In the genomic region with DNA sequence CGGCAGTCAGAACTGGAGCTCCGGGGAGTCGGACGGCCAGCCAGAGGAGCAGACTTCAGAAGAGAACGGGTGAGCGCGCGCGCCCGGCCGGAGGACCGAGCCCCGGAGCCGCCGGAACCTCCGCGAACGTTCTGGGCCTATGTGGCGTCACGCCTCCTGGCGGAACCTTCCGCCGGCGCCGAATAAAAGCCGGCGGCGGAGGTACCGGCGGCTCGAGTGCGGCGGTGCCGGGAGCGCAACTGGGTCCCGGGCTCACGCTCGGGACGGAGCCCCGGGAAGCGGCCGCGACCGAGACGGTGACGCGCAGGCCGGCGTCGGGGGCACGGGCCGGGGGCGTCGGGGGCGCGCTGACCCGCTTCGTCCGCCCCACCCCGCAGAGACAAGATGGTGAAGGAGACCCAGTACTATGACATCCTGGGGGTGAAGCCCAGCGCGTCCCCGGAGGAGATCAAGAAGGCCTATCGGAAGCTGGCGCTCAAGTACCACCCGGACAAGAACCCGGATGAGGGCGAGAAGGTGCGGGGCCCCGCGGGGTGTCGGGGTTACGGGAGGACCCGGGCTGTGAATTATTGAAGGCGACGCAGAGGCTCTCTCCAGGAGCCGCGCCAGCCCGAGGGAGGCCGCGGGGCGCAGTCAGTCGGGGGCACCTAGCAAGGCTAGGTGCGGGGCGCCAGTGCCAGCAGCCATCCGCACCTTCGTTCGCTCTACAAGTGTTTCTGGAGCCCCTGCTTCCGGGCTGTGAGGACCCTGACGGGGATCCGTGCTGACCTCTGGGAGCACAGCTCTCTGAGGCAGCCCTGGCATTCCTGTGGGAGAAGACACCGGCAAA, we compare ENCODE assay signal across 8 mouse cellular contexts. TPM values are rescaled to one million over a fixed set of nuclear protein-coding genes. Genes with fewer than 3 reads are reported as not detected.
DNase-seq lines count a peak whose midpoint lies in the region; ATAC-seq and TF ChIP-seq lines count a peak whose summit lies in the region.

No protein-coding gene starts in this region.

- under 1% methylated on average over 91 of the region's 92 CpGs for WGBS in embryonic facial prominence, embryonic 15.5 days
- WGBS in limb, embryonic 14.5 days = under 1% methylated on average over 81 of the region's 92 CpGs
- WGBS in midbrain, embryonic 15.5 days = under 1% methylated on average over 83 of the region's 92 CpGs
- 1% methylated on average over 92 of the region's 92 CpGs for WGBS in spleen, adult 2 months

- TF ChIP-seq CTCF in spleen, adult 2 months (IDR thresholded peaks at IDR 0.05; ENCODE audit: extremely low read depth, insufficient read depth, insufficient read length, insufficient replicate concordance) = no peak

- H3K4me3 ChIP-seq in embryonic facial prominence, embryonic 15.5 days (replicated peaks) = peak overlapping the region; percentile 79
- peak overlapping the region; percentile 75 for H3K4me3 ChIP-seq in limb, embryonic 14.5 days (replicated peaks; ENCODE audit: low read length)
- H3K4me3 ChIP-seq in midbrain, embryonic 15.5 days = peak overlapping the region; percentile 78
- peak overlapping the region; percentile 62 for H3K4me3 ChIP-seq in spleen, adult 2 months (ENCODE audit: extremely low read depth, insufficient read depth, insufficient read length)

- H3K36me3 ChIP-seq in embryonic facial prominence, embryonic 15.5 days = no peaks in the 10 kb centered on the region
- H3K36me3 ChIP-seq in limb, embryonic 14.5 days (ENCODE audit: control insufficient read depth, insufficient read depth, low read length) = no peaks in the 10 kb centered on the region
- H3K36me3 ChIP-seq in midbrain, embryonic 15.5 days (replicated peaks) = no peaks in the 10 kb centered on the region
- no peaks in the 10 kb centered on the region for H3K36me3 ChIP-seq in spleen, adult 2 months (ENCODE audit: control insufficient read depth, insufficient read depth, low read length)

- H3K27ac ChIP-seq in embryonic facial prominence, embryonic 15.5 days (replicated peaks) = peak overlapping the region; percentile 72
- H3K27ac ChIP-seq in limb, embryonic 14.5 days (replicated peaks; ENCODE audit: low read depth, low read length) = peak overlapping the region; percentile 61
- no peak overlapping the region; the same call in 1 of the 2 replicates for H3K27ac ChIP-seq in midbrain, embryonic 15.5 days
- peak overlapping the region; percentile 8; the same call in 1 of the 2 replicates for H3K27ac ChIP-seq in spleen, adult 2 months (ENCODE audit: insufficient read depth, low read length)

- peak; percentile 71; the same call in 1 of the 2 replicates for TF ChIP-seq POLR2A in limb, embryonic 14.5 days (IDR thresholded peaks at IDR 0.05; ENCODE audit: borderline replicate concordance, extremely low read depth, insufficient read depth, insufficient read length)
- peak; percentile 28 for TF ChIP-seq POLR2A in spleen, adult 2 months (IDR thresholded peaks at IDR 0.05; ENCODE audit: low read depth, low read length)

- H3K4me1 ChIP-seq in embryonic facial prominence, embryonic 15.5 days = peaks cover 21% of the 10 kb centered on the region
- peaks cover 14% of the 10 kb centered on the region for H3K4me1 ChIP-seq in limb, embryonic 14.5 days (ENCODE audit: control insufficient read depth, insufficient read depth, low read length)
- H3K4me1 ChIP-seq in midbrain, embryonic 15.5 days = peaks cover 15% of the 10 kb centered on the region
- peaks cover 4% of the 10 kb centered on the region for H3K4me1 ChIP-seq in spleen, adult 2 months (ENCODE audit: control insufficient read depth, insufficient read depth, insufficient read length)

- DNase-seq in layer of hippocampus, adult 11-12 months (ENCODE audit: low spot score) = peak; percentile 83
- DNase-seq in layer of hippocampus, adult 9-10 months (ENCODE audit: low spot score) = no peak
- DNase-seq in heart, adult 9 months (ENCODE audit: low spot score in 2 of 2) = peak; percentile 84 to 85
- DNase-seq in kidney, adult 8-10 months = peak; percentile 55 to 75
- DNase-seq in limb, embryonic 14.5 days (ENCODE audit: low spot score) = peak; percentile 64
- DNase-seq in spleen, adult 2 months (ENCODE audit: low read depth in 1 of 2, low spot score in 2 of 2) = peak in 1 of 2 experiments; percentile 36

- no peaks in the 10 kb centered on the region; the same call in none of the 2 replicates for H3K27me3 ChIP-seq in embryonic facial prominence, embryonic 15.5 days
- H3K27me3 ChIP-seq in limb, embryonic 14.5 days (ENCODE audit: control insufficient read depth, insufficient read depth, low read length) = no peaks in the 10 kb centered on the region; the same call in 1 of the 2 replicates
- H3K27me3 ChIP-seq in midbrain, embryonic 15.5 days (replicated peaks) = peaks cover 7% of the 10 kb centered on the region; the same call in 1 of the 2 replicates
- H3K27me3 ChIP-seq in spleen, adult 2 months (ENCODE audit: control insufficient read depth, insufficient read depth, low read length) = peaks cover 15% of the 10 kb centered on the region

- H3K4me2 ChIP-seq in embryonic facial prominence, embryonic 15.5 days (replicated peaks) = peak overlapping the region; percentile 90
- H3K4me2 ChIP-seq in limb, embryonic 14.5 days (replicated peaks; ENCODE audit: low read depth, low read length, severe bottlenecking) = peak overlapping the region; percentile 94
- H3K4me2 ChIP-seq in midbrain, embryonic 15.5 days = peak overlapping the region; percentile 94

- peak overlapping the region; percentile 79 for H3K9ac ChIP-seq in embryonic facial prominence, embryonic 15.5 days
- H3K9ac ChIP-seq in limb, embryonic 14.5 days (ENCODE audit: low read depth, low read length, severe bottlenecking) = peak overlapping the region; percentile 82
- peak overlapping the region; percentile 71 for H3K9ac ChIP-seq in midbrain, embryonic 15.5 days

- no peaks in the 10 kb centered on the region for H3K9me3 ChIP-seq in embryonic facial prominence, embryonic 15.5 days (replicated peaks)
- no peaks in the 10 kb centered on the region for H3K9me3 ChIP-seq in limb, embryonic 14.5 days (ENCODE audit: control insufficient read depth, low read length)
- no peaks in the 10 kb centered on the region for H3K9me3 ChIP-seq in midbrain, embryonic 15.5 days

- ATAC-seq in embryonic facial prominence, embryonic 15.5 days (ENCODE audit: insufficient number of reproducible peaks, low FRiP score, low TSS enrichment, low read depth) = peak; percentile 67
- ATAC-seq in limb, embryonic 14.5 days (ENCODE audit: low FRiP score, low read depth) = peak; percentile 68
- peak; percentile 86 for ATAC-seq in midbrain, embryonic 15.5 days (replicated peaks)

RNA-seq across cellular contexts. Expression of a gene that starts 0.9 kb away (rescaled TPM):
- 13.5 and 15.6 TPM in 2 replicates for polyA plus RNA-seq in embryonic facial prominence, embryonic 15.5 days (2015; fragmentation: Nextera tagmentation; extraction: Ambion mirVana)
- 12.0 and 12.1 TPM in 2 replicates for polyA plus RNA-seq in limb, embryonic 14.5 days (2012; rRNA removed)
- 11.2 and 13.0 TPM in 2 replicates for polyA plus RNA-seq in limb, embryonic 14.5 days (2014; fragmentation: Nextera tagmentation; extraction: Ambion mirVana)
- 7.1 and 7.2 TPM in 2 replicates for polyA plus RNA-seq in midbrain, embryonic 15.5 days (2015; fragmentation: Nextera tagmentation; extraction: Ambion mirVana)
- 4.4 and 5.6 TPM in 2 replicates for polyA plus RNA-seq in spleen, adult 2 months (2012; rRNA removed)

RNA-seq across cellular contexts. Expression of a gene that starts 34.8 kb away (rescaled TPM):
- polyA plus RNA-seq in embryonic facial prominence, embryonic 15.5 days (2015; fragmentation: Nextera tagmentation; extraction: Ambion mirVana) = 142 and 143 TPM in 2 replicates
- 96.1 and 105 TPM in 2 replicates for polyA plus RNA-seq in limb, embryonic 14.5 days (2012; rRNA removed)
- polyA plus RNA-seq in limb, embryonic 14.5 days (2014; fragmentation: Nextera tagmentation; extraction: Ambion mirVana) = 159 and 161 TPM in 2 replicates
- 89.8 and 95.0 TPM in 2 replicates for polyA plus RNA-seq in midbrain, embryonic 15.5 days (2015; fragmentation: Nextera tagmentation; extraction: Ambion mirVana)
- polyA plus RNA-seq in spleen, adult 2 months (2012; rRNA removed) = 13.2 and 13.4 TPM in 2 replicates

RNA-seq across cellular contexts. Expression of a gene that starts 37.9 kb away (rescaled TPM):
- 9.0 and 11.6 TPM in 2 replicates for polyA plus RNA-seq in embryonic facial prominence, embryonic 15.5 days (2015; fragmentation: Nextera tagmentation; extraction: Ambion mirVana)
- polyA plus RNA-seq in limb, embryonic 14.5 days (2012; rRNA removed) = 0.40 and 0.77 TPM in 2 replicates
- 0.18 and 0.51 TPM in 2 replicates for polyA plus RNA-seq in limb, embryonic 14.5 days (2014; fragmentation: Nextera tagmentation; extraction: Ambion mirVana)
- 17.9 and 22.6 TPM in 2 replicates for polyA plus RNA-seq in midbrain, embryonic 15.5 days (2015; fragmentation: Nextera tagmentation; extraction: Ambion mirVana)
- polyA plus RNA-seq in spleen, adult 2 months (2012; rRNA removed) = 3.2 and 3.7 TPM in 2 replicates
